Mouse (Mus musculus) MEL (cell line): ENCODE results near the gene Slc25a47. TPM values are rescaled to one million over a fixed set of nuclear protein-coding genes. Genes with fewer than 3 reads are reported as not detected.

Experiments
- DNase-seq: peaks from one replicate; pipeline ENCODE4 v3.0.0; 2011; ENCODE audit warnings: low read depth, low spot score
- H3K27ac ChIP-seq: 2 replicates; pipeline ENCODE4 v1.5.1; 2012; ENCODE audit warnings: low read depth, mild to moderate bottlenecking, control low read depth, low read length, moderate library complexity; ENCODE audit not compliant: control insufficient read depth
- H3K27me3 ChIP-seq, 2 experiments: fragments of 150-350 bp in 1 of 2; sonication (generic) in 1 of 2; 2 replicates each; pipeline ENCODE4 v1.6.1; 2012; ENCODE audit warnings: low read length in 2 of 2, mild to moderate bottlenecking in 2 of 2, improper control_type of control experiment in 1 of 2, moderate library complexity in 1 of 2; ENCODE audit not compliant: insufficient read depth in 2 of 2, control insufficient read depth in 1 of 2
- H3K36me3 ChIP-seq, 2 experiments: 2 replicates each; pipeline ENCODE4 v1.6.1; 2012 to 2014; ENCODE audit warnings: low read length in 2 of 2, improper control_type of control experiment in 1 of 2, inconsistent platforms in 1 of 2, mild to moderate bottlenecking in 1 of 2; ENCODE audit not compliant: insufficient read depth in 2 of 2, control insufficient read depth in 1 of 2
- H3K4me1 ChIP-seq, 2 experiments: fragments of 150-350 bp in 1 of 2; sonication (generic) in 1 of 2; 2 replicates each; pipeline ENCODE4 v1.6.1; 2012; ENCODE audit warnings: low read length in 2 of 2, improper control_type of control experiment in 1 of 2, mild to moderate bottlenecking in 1 of 2; ENCODE audit not compliant: insufficient read depth in 2 of 2, control insufficient read depth in 1 of 2
- H3K4me3 ChIP-seq, 2 experiments: fragments of 150-350 bp in 1 of 2; sonication (generic) in 1 of 2; 2 replicates each; pipeline ENCODE4 v1.5.1; 2012; ENCODE audit warnings: low read depth in 2 of 2, low read length in 2 of 2, mild to moderate bottlenecking in 2 of 2, moderate library complexity in 2 of 2, control low read depth in 1 of 2, improper control_type of control experiment in 1 of 2; ENCODE audit not compliant: control insufficient read depth in 1 of 2, insufficient read depth in 1 of 2
- H3K79me2 ChIP-seq: 2 replicates; pipeline ENCODE4 v1.6.1; 2012; ENCODE audit warnings: mild to moderate bottlenecking, low read length, moderate library complexity; ENCODE audit not compliant: control insufficient read depth, poor library complexity, insufficient read depth
- H3K9ac ChIP-seq: 2 replicates; pipeline ENCODE4 v1.6.1; 2012; ENCODE audit warnings: low read depth, mild to moderate bottlenecking, control low read depth, low read length, moderate library complexity; ENCODE audit not compliant: control insufficient read depth, poor library complexity, severe bottlenecking
- H3K9me3 ChIP-seq: fragments of 150-350 bp; sonication (generic); replicated peaks from 2 replicates; pipeline ENCODE4 v1.6.1; 2012; ENCODE audit warnings: mild to moderate bottlenecking, low read length, improper control_type of control experiment, moderate library complexity; ENCODE audit not compliant: insufficient read depth
- BHLHE40 ChIP-seq: IDR thresholded peaks from 2 replicates; pipeline ENCODE4 v1.6.1; 2012; ENCODE audit warnings: low read depth, mild to moderate bottlenecking, inconsistent platforms, low read length, improper control_type of control experiment, borderline replicate concordance
- CHD1 ChIP-seq: IDR thresholded peaks from 2 replicates; pipeline ENCODE4 v1.6.1; 2012; ENCODE audit warnings: low read depth, mild to moderate bottlenecking, inconsistent platforms, low read length, improper control_type of control experiment
- E2F4 ChIP-seq: IDR thresholded peaks from 2 replicates; pipeline ENCODE4 v1.6.1; 2011; ENCODE audit warnings: low read depth, low read length, improper control_type of control experiment, borderline replicate concordance
- ELF1 ChIP-seq: IDR thresholded peaks from 2 replicates; pipeline ENCODE4 v1.6.1; 2014; ENCODE audit warnings: low read depth, mild to moderate bottlenecking, inconsistent platforms, low read length, improper control_type of control experiment, moderate library complexity
- EP300 ChIP-seq, 2 experiments: IDR thresholded peaks; 2 replicates each; pipeline ENCODE4 v1.6.1; 2011; ENCODE audit warnings: improper control_type of control experiment in 2 of 2, low read length in 2 of 2, low read depth in 1 of 2, mild to moderate bottlenecking in 1 of 2
- ETS1 ChIP-seq: IDR thresholded peaks from 2 replicates; pipeline ENCODE4 v1.6.1; 2012; ENCODE audit warnings: low read depth, mild to moderate bottlenecking, inconsistent platforms, low read length, improper control_type of control experiment, moderate library complexity
- GABPA ChIP-seq: IDR thresholded peaks from 2 replicates; pipeline ENCODE4 v1.6.1; 2012; ENCODE audit warnings: low read depth, mild to moderate bottlenecking, inconsistent platforms, low read length, improper control_type of control experiment, moderate library complexity
- MAZ ChIP-seq: IDR thresholded peaks from 2 replicates; pipeline ENCODE4 v1.6.1; 2012; ENCODE audit warnings: low read depth, mild to moderate bottlenecking, inconsistent platforms, low read length, improper control_type of control experiment
- MYB ChIP-seq: IDR thresholded peaks from 2 replicates; pipeline ENCODE4 v1.6.1; 2011; ENCODE audit warnings: mild to moderate bottlenecking, low read depth, low read length, improper control_type of control experiment
- MYC ChIP-seq: IDR thresholded peaks from 2 replicates; pipeline ENCODE4 v1.6.1; 2011; ENCODE audit warnings: low read depth, mild to moderate bottlenecking, low read length, improper control_type of control experiment, moderate library complexity
- NRF1 ChIP-seq: IDR thresholded peaks from 2 replicates; pipeline ENCODE4 v1.6.1; 2014; ENCODE audit warnings: low read depth, mild to moderate bottlenecking, inconsistent platforms, low read length, improper control_type of control experiment, moderate library complexity; ENCODE audit not compliant: poor library complexity, insufficient read depth, severe bottlenecking
- POLR2A ChIP-seq, 2 experiments: IDR thresholded peaks; 2 replicates each; pipeline ENCODE4 v1.6.1; 2011 to 2012; ENCODE audit warnings: low read length in 2 of 2, mild to moderate bottlenecking in 2 of 2, control low read depth in 1 of 2, improper control_type of control experiment in 1 of 2, low read depth in 1 of 2, moderate library complexity in 1 of 2; ENCODE audit not compliant: control insufficient read depth in 1 of 2, insufficient read depth in 1 of 2, poor library complexity in 1 of 2
- POLR2AphosphoS2 ChIP-seq: IDR thresholded peaks from 2 replicates; pipeline ENCODE4 v1.6.1; 2011; ENCODE audit warnings: low read length, improper control_type of control experiment
- POLR2AphosphoS5 ChIP-seq: IDR thresholded peaks from 2 replicates; pipeline ENCODE4 v1.6.1; 2012; ENCODE audit warnings: low read depth, borderline replicate concordance, mild to moderate bottlenecking, inconsistent platforms, low read length, moderate library complexity, mixed read lengths
- RAD21 ChIP-seq: IDR thresholded peaks from 2 replicates; pipeline ENCODE4 v1.6.1; 2011; ENCODE audit warnings: mild to moderate bottlenecking, low read depth, low read length, improper control_type of control experiment
- RCOR1 ChIP-seq: IDR thresholded peaks from 2 replicates; pipeline ENCODE4 v1.6.1; 2012; ENCODE audit warnings: low read depth, mild to moderate bottlenecking, inconsistent platforms, low read length, improper control_type of control experiment
- SIN3A ChIP-seq: IDR thresholded peaks from 2 replicates; pipeline ENCODE4 v1.6.1; 2012; ENCODE audit warnings: low read length, improper control_type of control experiment, inconsistent platforms
- TAL1 ChIP-seq: IDR thresholded peaks from 2 replicates; pipeline ENCODE4 v1.6.1; 2012; ENCODE audit warnings: mild to moderate bottlenecking, inconsistent platforms, low read length, moderate library complexity, mixed read lengths
- TBP ChIP-seq: IDR thresholded peaks from 2 replicates; pipeline ENCODE4 v1.8.0; 2011; ENCODE audit warnings: low read depth, low read length, improper control_type of control experiment
- TCF12 ChIP-seq: IDR thresholded peaks from 2 replicates; pipeline ENCODE4 v1.6.1; 2014; ENCODE audit warnings: low read depth, mild to moderate bottlenecking, inconsistent platforms, low read length, improper control_type of control experiment, moderate library complexity
- ZC3H11A ChIP-seq: IDR thresholded peaks from 2 replicates; pipeline ENCODE4 v1.6.1; 2012; ENCODE audit warnings: low read depth, mild to moderate bottlenecking, inconsistent platforms, low read length, improper control_type of control experiment
- ZKSCAN1 ChIP-seq: IDR thresholded peaks from 2 replicates; pipeline ENCODE4 v1.6.1; 2012; ENCODE audit warnings: low read depth, mild to moderate bottlenecking, inconsistent platforms, low read length, improper control_type of control experiment, moderate library complexity
- ZMIZ1 ChIP-seq: IDR thresholded peaks from 2 replicates; pipeline ENCODE4 v1.6.1; 2012; ENCODE audit warnings: low read depth, mild to moderate bottlenecking, inconsistent platforms, low read length, improper control_type of control experiment, moderate library complexity
- ZNF384 ChIP-seq: IDR thresholded peaks from 2 replicates; pipeline ENCODE4 v1.6.1; 2012; ENCODE audit warnings: low read depth, mild to moderate bottlenecking, inconsistent platforms, low read length, improper control_type of control experiment
- polyA plus RNA-seq, 2 experiments: library from polyadenylated mRNA; stranded (reverse) in 1 of 2; unstranded in 1 of 2; fragments of >175 nt in 1 of 2; fragments of >200 nt in 1 of 2; gene quantifications; 2 replicates each; pipeline versions ENCODE4 v1.2.1 to v1.2.4; 2012; ENCODE audit warnings: low replicate concordance in 2 of 2, low read depth in 1 of 2; ENCODE audit not compliant: insufficient read length in 2 of 2, insufficient read depth in 1 of 2, missing spikeins in 1 of 2
- total RNA-seq: library from RNA; depleted of rRNA; stranded (reverse); fragments of 300-350 nt; gene quantifications from 2 replicates; pipeline ENCODE4 v1.2.3, GENCODE M21; 2012

Slc25a47 gene
- total and polyA plus RNA-seq, 3 experiments, result 15.6 to 17.9 TPM; not detected in 1

DNA sequence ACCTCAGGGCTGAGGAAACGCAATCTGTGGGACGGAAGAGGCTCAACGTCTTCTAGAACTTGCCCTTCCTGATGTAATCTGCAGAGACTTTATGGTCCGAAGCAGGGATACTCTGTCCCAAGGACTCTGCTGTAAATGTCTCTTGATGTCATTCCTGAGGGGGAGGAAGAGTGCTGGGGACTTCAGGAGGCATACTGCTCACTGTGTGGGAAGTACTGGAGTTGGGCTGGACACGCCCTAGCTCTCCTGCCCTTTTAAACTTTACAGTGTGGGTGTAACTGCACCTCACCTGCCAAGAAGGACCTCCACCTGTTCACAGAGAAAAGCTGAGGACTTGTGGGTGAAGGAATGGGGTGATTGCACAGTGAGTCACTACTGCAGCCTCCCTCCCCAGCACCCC is 44.8 kb downstream of the Slc25a47 start:
- Histone ChIP-seq H3K9me3 (no peaks in the 10 kb centered on the region), H3K4me1 (no peaks in the 10 kb centered on the region), H3K9ac (no peak overlapping the region), H3K4me3 (no peak overlapping the region), H3K27me3 (no peaks in the 10 kb centered on the region), H3K36me3 (peaks cover 0 to 15% of the 10 kb centered on the region in 2 experiments; a peak in 2 of 4 replicates), H3K79me2 (no peaks in the 10 kb centered on the region), H3K27ac (no peak overlapping the region)
- DNase-seq, result no peak
- TF ChIP-seq POLR2A (IDR thresholded peaks at IDR 0.05; ENCODE audit: control insufficient read depth in 1 of 2, insufficient read depth in 1 of 2, low read depth in 1 of 2, low read length in 2 of 2, poor library complexity in 1 of 2) (no peak), CHD1 (no peak), SIN3A (no peak), MYC (no peak), ZC3H11A (no peak), E2F4 (no peak)

DNA sequence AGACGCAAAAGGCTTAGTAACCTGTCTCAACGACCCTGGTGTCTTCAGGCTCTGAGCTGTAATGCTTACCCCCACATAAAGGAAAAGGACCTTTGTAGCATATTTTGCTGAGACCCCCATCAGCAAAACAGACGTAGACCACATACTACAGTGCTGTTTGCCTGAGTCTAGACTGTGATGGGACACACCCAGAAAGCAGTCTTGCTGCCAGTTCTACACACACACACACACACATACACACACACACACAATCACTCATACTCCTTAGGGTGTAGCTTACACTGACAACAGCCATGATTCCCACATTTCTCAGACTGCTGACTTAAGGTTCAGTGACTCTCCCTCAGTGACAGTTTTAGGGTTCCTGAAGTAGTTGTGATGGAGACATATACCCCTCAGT is 45.3 kb downstream of the Slc25a47 start:
- DNase-seq, result no peak
- Histone ChIP-seq H3K79me2 (no peaks in the 10 kb centered on the region), H3K4me1 (no peaks in the 10 kb centered on the region), H3K36me3 (peaks cover 0 to 20% of the 10 kb centered on the region in 2 experiments; a peak in 2 of 4 replicates), H3K9me3 (no peaks in the 10 kb centered on the region), H3K9ac (no peak overlapping the region), H3K27me3 (no peaks in the 10 kb centered on the region), H3K27ac (no peak overlapping the region), H3K4me3 (no peak overlapping the region)
- TF ChIP-seq TCF12, result no peak
- no peak for TF ChIP-seq BHLHE40
- TF ChIP-seq RAD21, result no peak
- no peak for TF ChIP-seq POLR2AphosphoS2
- TF ChIP-seq ZC3H11A, result no peak
- no peak for TF ChIP-seq ELF1
- TF ChIP-seq ETS1, result no peak

DNA sequence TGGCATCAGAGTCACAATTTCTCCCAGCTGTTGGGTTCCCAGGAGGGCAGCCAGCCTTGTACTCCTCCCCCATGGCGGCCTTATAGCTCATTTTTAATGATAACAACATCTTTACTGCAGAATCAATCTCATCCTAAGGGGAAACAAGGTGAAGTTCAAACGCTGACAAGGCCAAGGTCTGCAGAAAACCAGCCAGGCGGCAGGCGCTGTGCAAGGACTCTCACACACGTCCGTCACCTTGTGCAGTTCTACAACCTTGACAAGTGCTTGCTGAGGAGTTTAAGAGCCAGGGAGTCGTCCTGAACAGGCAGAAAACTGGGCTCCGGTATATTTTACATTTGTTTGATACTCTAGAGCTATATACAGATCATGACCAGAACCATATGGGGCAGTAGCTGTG is 46.9 kb downstream of the Slc25a47 start:
- Histone ChIP-seq H3K4me3 (no peak overlapping the region), H3K9ac (no peak overlapping the region), H3K27ac (no peak overlapping the region)

More for the DNA sequence above, 46.9 kb downstream of the Slc25a47 start:
- Histone ChIP-seq H3K79me2 (no peaks in the 10 kb centered on the region), H3K9me3 (no peaks in the 10 kb centered on the region), H3K36me3 (peaks cover 0 to 26% of the 10 kb centered on the region in 2 experiments; a peak in 2 of 4 replicates), H3K27me3 (no peaks in the 10 kb centered on the region), H3K4me1 (no peaks in the 10 kb centered on the region)
- no peak for TF ChIP-seq ZNF384
- TF ChIP-seq MYB, result no peak
- TF ChIP-seq GABPA, result no peak
- no peak for TF ChIP-seq TCF12
- TF ChIP-seq ZC3H11A, result no peak
- no peak for TF ChIP-seq CHD1
- no peak for TF ChIP-seq EP300 (IDR thresholded peaks at IDR 0.05; ENCODE audit: low read depth in 1 of 2, low read length in 2 of 2)
- TF ChIP-seq BHLHE40, result no peak
- TF ChIP-seq MAZ, result no peak
- TF ChIP-seq SIN3A, result no peak
- no peak for TF ChIP-seq NRF1
- TF ChIP-seq ZKSCAN1, result no peak
- no peak for TF ChIP-seq ZMIZ1
- no peak for TF ChIP-seq POLR2AphosphoS5
- no peak for TF ChIP-seq TBP
- TF ChIP-seq POLR2AphosphoS2, result no peak
- no peak for TF ChIP-seq TAL1
- no peak for TF ChIP-seq RCOR1
- DNase-seq, result no peak
